Mouse (Mus musculus) midbrain, postnatal 0 days (tissue): ENCODE data around the gene Ints11. TPM values are rescaled to one million over a fixed set of nuclear protein-coding genes. Genes with fewer than 3 reads are reported as not detected.

Experiments used
- ATAC-seq: fragments of 200-750 bp; cut with Nextera tagmentation; 2 replicates; pipeline ENCODE4 v1.8.0; 2017; ENCODE audit warnings: moderate number of reproducible peaks, mild to moderate bottlenecking, moderate TSS enrichment, moderate library complexity; ENCODE audit not compliant: low FRiP score
- DNase-seq: peaks from one replicate; pipeline ENCODE4 v3.0.0-alpha.2; 2015; ENCODE audit warnings: low spot score
- H3K27ac ChIP-seq: fragments of 300-500 bp; sonication (generic); 2 replicates; pipeline ENCODE4 v1.5.1; 2014; ENCODE audit warnings: low read depth, mild to moderate bottlenecking, low read length, mixed read lengths
- H3K27me3 ChIP-seq: fragments of 300-500 bp; sonication (generic); 2 replicates; pipeline ENCODE4 v1.6.1; 2014; ENCODE audit warnings: low read length, control low read depth, mixed read lengths; ENCODE audit not compliant: insufficient read depth
- H3K36me3 ChIP-seq: fragments of 300-500 bp; sonication (generic); 2 replicates; pipeline ENCODE4 v1.6.1; 2014; ENCODE audit warnings: low read length, control low read depth, mixed read lengths; ENCODE audit not compliant: insufficient read depth
- H3K4me1 ChIP-seq: fragments of 300-500 bp; sonication (generic); 2 replicates; pipeline ENCODE4 v1.6.1; 2014; ENCODE audit warnings: mild to moderate bottlenecking, control low read depth, antibody characterized with exemption, low read length, mixed read lengths; ENCODE audit not compliant: insufficient read depth
- H3K4me2 ChIP-seq: fragments of 300-500 bp; sonication (generic); 2 replicates; pipeline ENCODE4 v1.6.1; 2014; ENCODE audit warnings: low read depth, mild to moderate bottlenecking, low read length, mixed read lengths; ENCODE audit not compliant: poor library complexity, severe bottlenecking
- H3K4me3 ChIP-seq: fragments of 300-500 bp; sonication (generic); 2 replicates; pipeline ENCODE4 v1.5.1; 2014; ENCODE audit warnings: low read depth, mild to moderate bottlenecking, low read length, moderate library complexity
- H3K9ac ChIP-seq: fragments of 300-500 bp; sonication (generic); replicated peaks from 2 replicates; pipeline ENCODE4 v1.6.1; 2014; ENCODE audit warnings: mild to moderate bottlenecking, low read length, moderate library complexity, mixed read lengths; ENCODE audit not compliant: poor library complexity, severe bottlenecking
- H3K9me3 ChIP-seq: fragments of 300-500 bp; sonication (generic); 2 replicates; pipeline ENCODE4 v1.6.1; 2016; ENCODE audit warnings: low read length, control low read depth
- CTCF ChIP-seq: IDR thresholded peaks from 2 replicates; pipeline ENCODE4 v1.5.1; 2016; ENCODE audit warnings: antibody characterized with exemption, mild to moderate bottlenecking
- WGBS: fragments of 180-500 bp; shearing (Covaris S2); extraction: QIAGEN DNeasy Blood & Tissue Kit; methylation state at CpG from one replicate; pipeline ENCODE4 v1.1.7; 2014; 5-methylcytosine and 5-hydroxymethylcytosine counted together
- polyA plus RNA-seq: library from polyadenylated mRNA; unstranded; fragments of >200 nt; fragmentation: Nextera tagmentation; extraction: Ambion mirVana; gene quantifications from 2 replicates; pipeline ENCODE4 v1.2.1, GENCODE M21; 2015
- total RNA-seq: library from RNA; depleted of rRNA; stranded (reverse); fragments of >200 nt; gene quantifications from 2 replicates; pipeline ENCODE4 v1.2.3, GENCODE M21; 2014

The Ints11 gene
- total and polyA plus RNA-seq, 2 experiments from 2014 or later = 45.0 to 56.0 TPM

DNA sequence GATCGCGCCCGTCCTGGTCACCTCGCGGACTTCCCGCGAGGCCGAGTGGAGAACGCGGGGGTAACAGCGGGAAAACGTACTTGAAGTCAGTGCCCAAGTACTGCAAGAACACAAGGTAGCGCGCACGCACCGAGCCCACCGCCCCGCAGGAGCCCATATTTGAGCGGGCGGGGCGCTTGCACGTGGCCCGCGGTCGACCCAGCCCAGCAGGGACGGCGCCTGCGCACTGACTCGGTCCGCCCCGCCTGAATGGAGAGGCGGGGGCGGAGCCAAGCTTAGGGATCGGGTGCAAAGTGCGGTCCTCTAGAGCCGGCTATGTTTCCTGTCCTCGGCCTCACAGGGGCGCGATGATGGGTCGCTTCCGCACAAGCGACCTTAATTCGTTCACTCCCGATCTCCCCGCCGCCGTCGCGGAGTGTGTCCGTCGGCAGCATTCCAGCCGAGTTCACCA is 22.2 kb downstream of the Ints11 start, which contains the start of the genes Pusl1 and Acap3:
Gene Pusl1 (minus strand): TSS at position 231 of the 451 bp plus-strand sequence.
Gene Acap3 (plus strand): TSS at position 272 of the 451 bp plus-strand sequence.
- no peaks in the 10 kb centered on the region for H3K9me3 ChIP-seq
- peak; percentile 88 for ATAC-seq
- DNase-seq = peak; percentile 98
- TF ChIP-seq CTCF = no peak
- H3K9ac ChIP-seq = peak within 1 kb of the TSS; percentile 84
- H3K36me3 ChIP-seq = peaks cover 35% of the 10 kb centered on the region
- no peaks in the 10 kb centered on the region for H3K27me3 ChIP-seq
- WGBS = 1% methylated on average over 44 of the region's 52 CpGs
- peak within 1 kb of the TSS; percentile 94 for H3K4me3 ChIP-seq
- peaks cover 28% of the 10 kb centered on the region for H3K4me1 ChIP-seq
- peak within 1 kb of the TSS; percentile 93 for H3K4me2 ChIP-seq
- peak within 1 kb of the TSS; percentile 98 for H3K27ac ChIP-seq

DNA sequence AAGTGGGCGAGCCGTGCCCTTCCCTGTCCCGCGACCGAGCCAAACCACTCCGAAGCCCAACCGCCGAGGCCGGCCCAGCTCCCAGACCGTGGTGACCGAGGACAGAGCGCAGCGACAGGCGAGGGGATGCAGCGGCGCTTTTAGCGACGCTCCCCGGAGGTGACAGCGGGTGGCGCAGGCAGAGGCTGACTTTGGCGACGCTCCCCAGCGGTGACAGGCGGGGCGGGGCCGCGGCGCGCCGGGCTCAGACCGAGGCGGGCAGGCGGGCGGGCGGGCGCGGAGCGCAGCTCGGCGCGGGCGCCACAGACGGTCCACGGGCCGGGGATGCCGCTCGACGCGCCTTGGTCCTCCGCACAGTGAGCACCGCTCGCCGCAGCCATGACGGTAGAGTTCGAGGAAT is 22.7 kb downstream of the Ints11 start:
- peak; percentile 50 for TF ChIP-seq CTCF
- Histone ChIP-seq H3K36me3 (peaks cover 35% of the 10 kb centered on the region), H3K27ac (peak overlapping the region; percentile 98), H3K27me3 (no peaks in the 10 kb centered on the region), H3K4me1 (peaks cover 28% of the 10 kb centered on the region), H3K4me3 (peak overlapping the region; percentile 94), H3K9ac (peak overlapping the region; percentile 84), H3K9me3 (no peaks in the 10 kb centered on the region), H3K4me2 (peak overlapping the region; percentile 93)
- 2% methylated on average over 33 of the region's 56 CpGs for WGBS
- peak; percentile 92 for DNase-seq
- peak; percentile 90 for ATAC-seq

DNA sequence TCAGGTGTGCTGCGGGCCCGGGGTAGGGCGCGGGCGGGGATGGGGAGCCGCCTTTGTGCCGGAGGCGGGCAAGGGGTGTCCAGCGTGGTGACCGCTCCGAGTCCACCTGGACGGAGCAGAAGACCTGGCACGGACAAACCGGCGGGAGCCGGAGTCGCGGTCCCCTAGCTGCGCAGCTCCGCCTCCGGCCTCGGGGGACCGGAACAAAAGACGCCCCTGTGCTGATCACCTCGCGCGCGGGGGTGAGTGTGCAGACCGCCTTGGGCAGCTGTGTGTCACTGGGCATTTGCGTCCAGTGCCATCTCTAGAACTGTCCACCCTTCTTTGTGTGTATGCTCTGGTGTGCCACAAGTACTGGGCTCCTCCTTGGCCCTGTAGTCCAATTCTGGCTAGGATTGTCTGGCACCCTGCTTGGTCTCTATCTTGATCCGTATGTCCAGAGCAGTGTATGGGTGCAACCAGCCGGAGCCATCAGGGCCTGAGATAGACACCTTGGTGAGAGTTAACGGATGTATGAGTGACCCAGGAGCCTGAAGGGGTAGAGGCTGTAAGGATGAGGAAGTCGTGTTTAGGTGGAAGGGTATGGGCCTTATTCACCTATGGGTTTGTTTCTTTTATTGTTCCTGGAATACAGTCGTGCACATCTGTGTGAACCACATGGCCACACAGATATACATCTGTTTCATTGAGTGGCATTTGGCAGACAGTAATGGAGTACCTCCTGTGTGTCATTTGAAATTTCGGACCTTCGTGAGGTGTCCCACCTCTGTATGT is 23.3 kb downstream of the Ints11 start:
- Histone ChIP-seq H3K27ac (peak overlapping the region; percentile 98), H3K36me3 (peaks cover 28% of the 10 kb centered on the region), H3K9me3 (no peaks in the 10 kb centered on the region), H3K4me2 (peak overlapping the region; percentile 93), H3K4me3 (peak overlapping the region; percentile 94), H3K27me3 (no peaks in the 10 kb centered on the region), H3K4me1 (peaks cover 28% of the 10 kb centered on the region), H3K9ac (peak overlapping the region; percentile 84)
- ATAC-seq (peak; percentile 29), DNase-seq (peak; percentile 45)
- no peak for TF ChIP-seq CTCF
- 4% methylated on average over 37 of the region's 37 CpGs for WGBS

DNA sequence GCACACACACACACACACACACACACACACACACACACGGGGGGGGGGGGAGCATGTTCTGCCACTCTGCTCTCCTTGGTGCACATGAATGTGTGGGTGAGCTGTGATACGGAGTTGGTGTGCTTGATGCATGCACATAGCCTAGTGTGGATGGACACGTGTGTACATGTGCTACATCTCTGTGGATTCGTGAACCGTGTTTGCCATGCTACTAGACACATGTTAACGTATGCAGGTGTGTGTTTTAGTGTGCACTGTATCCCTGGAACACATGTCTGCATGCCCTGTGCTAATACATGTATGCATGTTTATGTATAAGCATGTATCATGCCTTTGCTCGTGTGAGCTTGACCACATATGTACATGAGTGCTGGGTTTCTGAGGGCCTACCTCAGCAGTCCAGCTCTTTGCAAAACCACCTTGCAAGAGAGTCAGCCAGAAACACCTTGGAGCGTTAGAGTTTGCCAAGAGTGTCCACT is 23.9 kb downstream of the Ints11 start:
- peak overlapping the region; percentile 94 for H3K4me3 ChIP-seq
- H3K27me3 ChIP-seq = no peaks in the 10 kb centered on the region
- DNase-seq = no peak
- peak overlapping the region; percentile 98; the same call in 1 of the 2 replicates for H3K27ac ChIP-seq
- no peaks in the 10 kb centered on the region for H3K9me3 ChIP-seq
- peaks cover 28% of the 10 kb centered on the region for H3K4me1 ChIP-seq
- H3K9ac ChIP-seq = peak overlapping the region; percentile 84
- no peak for TF ChIP-seq CTCF
- WGBS = 58% methylated on average over 8 of the region's 8 CpGs
- ATAC-seq = no peak
- peaks cover 24% of the 10 kb centered on the region for H3K36me3 ChIP-seq
- H3K4me2 ChIP-seq = peak overlapping the region; percentile 93

DNA sequence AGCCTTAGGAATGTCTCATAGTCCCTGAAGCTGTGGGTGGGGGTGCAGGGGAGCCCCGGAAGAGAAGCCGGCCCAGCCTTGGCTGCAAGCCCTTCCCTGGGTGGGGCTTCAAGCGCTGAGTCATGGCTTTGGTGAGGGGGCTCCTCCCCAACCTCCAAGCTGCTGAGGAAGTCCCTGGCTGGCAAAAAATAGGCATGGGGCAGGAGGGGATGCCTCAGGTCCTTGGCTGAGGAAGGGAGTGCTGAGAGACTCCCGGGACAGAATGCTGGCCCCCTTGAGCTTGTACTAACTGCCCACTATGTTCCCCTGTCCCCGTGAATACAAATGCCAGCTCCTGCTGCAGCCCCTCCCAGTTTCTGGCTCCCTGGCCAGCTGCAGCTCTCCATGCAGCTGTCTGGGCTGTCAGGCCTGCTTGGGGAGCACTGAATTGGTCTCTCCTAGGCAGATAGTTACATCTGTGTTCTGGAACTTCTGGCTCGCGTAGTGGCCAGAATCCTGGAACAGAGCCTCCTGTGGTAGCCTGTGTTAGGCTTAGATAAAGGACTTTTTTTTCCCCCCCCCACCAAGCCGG is 25.1 kb downstream of the Ints11 start:
- H3K27ac ChIP-seq = peak overlapping the region; percentile 72
- H3K4me2 ChIP-seq = peak overlapping the region; percentile 93
- no peak for ATAC-seq
- DNase-seq = peak; percentile 68
- peak overlapping the region; percentile 94 for H3K4me3 ChIP-seq
- WGBS = 25% methylated on average over 8 of the region's 8 CpGs
- peak; percentile 32 for TF ChIP-seq CTCF
- H3K4me1 ChIP-seq = peaks cover 28% of the 10 kb centered on the region
- H3K9ac ChIP-seq = peak overlapping the region; percentile 50
- no peaks in the 10 kb centered on the region for H3K27me3 ChIP-seq
- no peaks in the 10 kb centered on the region for H3K9me3 ChIP-seq
- H3K36me3 ChIP-seq = peaks cover 25% of the 10 kb centered on the region
